Mouse (Mus musculus): Measurements from ENCODE around the gene Dnajc6.

GRCm38 (mm10) chr4:101669161-101669560 lies 172.7 kb downstream of the Dnajc6 start:
- TF ChIP-seq CTCF (IDR thresholded peaks at IDR 0.05; ENCODE audit: extremely low read depth, insufficient read length, insufficient replicate concordance, low read depth, low read length) (no peak), POLR2A (IDR thresholded peaks at IDR 0.05; ENCODE audit: low read depth, low read length) (no peak)
